Comparison of ENCODE assay signal across 8 mouse cellular contexts in the genomic region with DNA sequence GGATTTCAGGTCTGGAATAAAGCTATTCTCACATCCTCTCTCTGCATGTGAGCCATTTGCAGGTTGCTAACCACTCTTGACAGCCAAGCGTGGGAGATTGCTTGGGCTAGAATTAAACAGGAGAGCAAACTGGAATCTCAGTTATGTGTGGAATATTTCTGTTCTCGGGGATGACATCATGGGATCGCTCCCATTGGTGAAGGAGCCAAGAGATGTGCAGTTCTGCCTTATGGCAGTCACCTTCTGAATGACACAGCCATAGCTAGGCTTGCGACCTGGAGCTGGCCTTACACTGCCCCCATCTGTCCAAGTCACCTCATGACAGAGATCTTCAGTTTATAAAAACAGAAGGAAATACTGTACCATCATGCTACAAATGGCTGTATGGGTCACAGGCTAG.
DNase-seq lines count a peak whose midpoint lies in the region; ATAC-seq and TF ChIP-seq lines count a peak whose summit lies in the region.

No protein-coding gene starts in this region.

- H3K4me3 ChIP-seq in C2C12 (ENCODE audit: insufficient read depth, poor library complexity, severe bottlenecking) = no peak overlapping the region
- H3K4me3 ChIP-seq in embryonic facial prominence, embryonic 14.5 days (ENCODE audit: low read depth, low read length) = no peak overlapping the region
- H3K4me3 ChIP-seq in hindbrain, embryonic 11.5 days (ENCODE audit: low read depth, low read length) = no peak overlapping the region
- no peak overlapping the region for H3K4me3 ChIP-seq in stomach, postnatal 0 days (ENCODE audit: low read depth, low read length)
- no peak overlapping the region for H3K4me3 ChIP-seq in thymus, adult 2 months (ENCODE audit: control insufficient read depth, insufficient read depth, low read length)

- H3K9ac ChIP-seq in embryonic facial prominence, embryonic 14.5 days (ENCODE audit: low read depth, low read length) = no peak overlapping the region
- H3K9ac ChIP-seq in hindbrain, embryonic 11.5 days (ENCODE audit: low read depth, low read length) = no peak overlapping the region
- H3K9ac ChIP-seq in stomach, postnatal 0 days (ENCODE audit: low read length) = no peak overlapping the region

- TF ChIP-seq POLR2A in thymus, adult 2 months (IDR thresholded peaks at IDR 0.05; ENCODE audit: control insufficient read depth, extremely low read depth, insufficient read depth, low read length, poor library complexity) = no peak

- no peaks in the 10 kb centered on the region for H3K36me3 ChIP-seq in C2C12 (ENCODE audit: control insufficient read depth, insufficient read depth)
- H3K36me3 ChIP-seq in embryonic facial prominence, embryonic 14.5 days (ENCODE audit: control insufficient read depth, insufficient read depth, low read length) = no peaks in the 10 kb centered on the region
- no peaks in the 10 kb centered on the region for H3K36me3 ChIP-seq in hindbrain, embryonic 11.5 days (ENCODE audit: control insufficient read depth, insufficient read depth, low read length)
- H3K36me3 ChIP-seq in stomach, postnatal 0 days (ENCODE audit: control insufficient read depth, insufficient read depth, low read length) = no peaks in the 10 kb centered on the region
- no peaks in the 10 kb centered on the region for H3K36me3 ChIP-seq in thymus, adult 2 months (ENCODE audit: control insufficient read depth, insufficient read depth, low read length)

- H3K9me3 ChIP-seq in embryonic facial prominence, embryonic 14.5 days (ENCODE audit: control insufficient read depth, low read length) = no peaks in the 10 kb centered on the region
- no peaks in the 10 kb centered on the region for H3K9me3 ChIP-seq in hindbrain, embryonic 11.5 days (ENCODE audit: control insufficient read depth, low read length)
- H3K9me3 ChIP-seq in stomach, postnatal 0 days (ENCODE audit: control insufficient read depth, low read length) = no peaks in the 10 kb centered on the region

- H3K79me3 ChIP-seq in C2C12 (ENCODE audit: low read depth) = no peaks in the 10 kb centered on the region

- peak; percentile 27 for DNase-seq in adrenal gland, adult 2 months
- peak; percentile 32 for DNase-seq in embryonic facial prominence, embryonic 14.5 days (ENCODE audit: low spot score)
- peak; percentile 43 for DNase-seq in hindbrain, embryonic 11.5 days (ENCODE audit: low spot score)
- peak; percentile 56 to 62 for DNase-seq in layer of hippocampus, adult 8-10 months (ENCODE audit: low spot score in 2 of 2)
- DNase-seq in lung, postnatal 25 days (ENCODE audit: low spot score) = peak; percentile 11
- peak; percentile 47 for DNase-seq in stomach, postnatal 0 days (ENCODE audit: low spot score)
- DNase-seq in thymus, adult 2 months = no peak

- no peaks in the 10 kb centered on the region for H3K79me2 ChIP-seq in C2C12 (ENCODE audit: control insufficient read depth, insufficient read depth)

- ATAC-seq in embryonic facial prominence, embryonic 14.5 days (ENCODE audit: low read depth) = peak; percentile 65; the same call in 1 of the 2 replicates
- peak; percentile 84 for ATAC-seq in hindbrain, embryonic 11.5 days (ENCODE audit: low FRiP score)
- peak; percentile 69 for ATAC-seq in stomach, postnatal 0 days (ENCODE audit: low FRiP score, low TSS enrichment)

- H3K27me3 ChIP-seq in C2C12 (ENCODE audit: control insufficient read depth, insufficient read depth, insufficient read length) = no peaks in the 10 kb centered on the region
- H3K27me3 ChIP-seq in embryonic facial prominence, embryonic 14.5 days (replicated peaks; ENCODE audit: control insufficient read depth, insufficient read depth, low read length) = no peaks in the 10 kb centered on the region
- no peaks in the 10 kb centered on the region for H3K27me3 ChIP-seq in hindbrain, embryonic 11.5 days (ENCODE audit: control insufficient read depth, insufficient read depth, low read length)
- H3K27me3 ChIP-seq in stomach, postnatal 0 days (ENCODE audit: control insufficient read depth, insufficient read depth, low read length) = no peaks in the 10 kb centered on the region
- H3K27me3 ChIP-seq in thymus, adult 2 months (ENCODE audit: control insufficient read depth, insufficient read depth, low read length) = no peaks in the 10 kb centered on the region

- H3K4me1 ChIP-seq in embryonic facial prominence, embryonic 14.5 days (ENCODE audit: control insufficient read depth, insufficient read depth, low read length) = no peaks in the 10 kb centered on the region
- H3K4me1 ChIP-seq in hindbrain, embryonic 11.5 days (replicated peaks; ENCODE audit: control insufficient read depth, insufficient read depth, low read length) = no peaks in the 10 kb centered on the region
- no peaks in the 10 kb centered on the region for H3K4me1 ChIP-seq in stomach, postnatal 0 days (replicated peaks; ENCODE audit: control insufficient read depth, insufficient read depth)
- H3K4me1 ChIP-seq in thymus, adult 2 months (replicated peaks; ENCODE audit: control insufficient read depth, insufficient read depth, low read length) = no peaks in the 10 kb centered on the region

- H3K4me2 ChIP-seq in embryonic facial prominence, embryonic 14.5 days (ENCODE audit: low read depth, low read length) = no peak overlapping the region
- no peak overlapping the region for H3K4me2 ChIP-seq in hindbrain, embryonic 11.5 days (replicated peaks; ENCODE audit: low read depth, low read length)
- H3K4me2 ChIP-seq in stomach, postnatal 0 days (replicated peaks; ENCODE audit: low read depth) = no peak overlapping the region

- 58% methylated on average over 4 of the region's 4 CpGs for WGBS in embryonic facial prominence, embryonic 14.5 days
- WGBS in hindbrain, embryonic 11.5 days = 53% methylated on average over 4 of the region's 4 CpGs
- 42% methylated on average over 4 of the region's 4 CpGs for WGBS in stomach, postnatal 0 days
- 63% methylated on average over 4 of the region's 4 CpGs for WGBS in thymus, adult 2 months

- H3ac ChIP-seq in C2C12 (ENCODE audit: control insufficient read depth, insufficient read length, low read depth) = no peak overlapping the region

- TF ChIP-seq EP300 in stomach, postnatal 0 days (optimal IDR thresholded peaks at IDR 0.05) = no peak

- H3K27ac ChIP-seq in embryonic facial prominence, embryonic 14.5 days (replicated peaks; ENCODE audit: low read depth, low read length) = no peak overlapping the region
- H3K27ac ChIP-seq in hindbrain, embryonic 11.5 days (ENCODE audit: low read depth, low read length) = no peak overlapping the region
- no peak overlapping the region for H3K27ac ChIP-seq in stomach, postnatal 0 days (replicated peaks)
- H3K27ac ChIP-seq in thymus, adult 2 months (ENCODE audit: control insufficient read depth, insufficient read depth, low read length) = no peak overlapping the region

- peak; percentile 44 for TF ChIP-seq CTCF in C2C12 (IDR thresholded peaks at IDR 0.05; ENCODE audit: control insufficient read depth, insufficient read depth, insufficient read length)
- peak; percentile 79 for TF ChIP-seq CTCF in stomach, postnatal 0 days (IDR thresholded peaks at IDR 0.05; ENCODE audit: low read depth)
- TF ChIP-seq CTCF in thymus, adult 2 months (IDR thresholded peaks at IDR 0.05; ENCODE audit: borderline replicate concordance, control insufficient read depth, extremely low read depth, insufficient read depth, low read length, poor library complexity) = no peak

TF ChIP-seq in C2C12, 6 proteins besides CTCF, POLR2A, EP300 and RAD21:
- TF ChIP-seq FOSL1 (IDR thresholded peaks at IDR 0.05; ENCODE audit: insufficient read depth, low read length, poor library complexity, severe bottlenecking) (no peak), USF1 (IDR thresholded peaks at IDR 0.05; ENCODE audit: low read depth) (no peak), MAX (IDR thresholded peaks at IDR 0.05) (no peak), MYOD1 (IDR thresholded peaks at IDR 0.05; ENCODE audit: control insufficient read depth, insufficient read length, low read depth) (no peak), CEBPB (IDR thresholded peaks at IDR 0.05; ENCODE audit: low read depth) (no peak), MYOG (IDR thresholded peaks at IDR 0.05; ENCODE audit: control insufficient read depth, extremely low read depth, insufficient read length) (no peak)
